Mouse (Mus musculus) heart, postnatal 0 days (tissue): ENCODE results near the gene Coasy.

Experiments
- CTCF ChIP-seq: IDR thresholded peaks from 2 replicates; pipeline ENCODE4 v1.5.1; 2016; ENCODE audit warnings: antibody characterized with exemption, control low read depth, low read depth
- EP300 ChIP-seq: IDR thresholded peaks from 2 replicates; pipeline ENCODE4 v1.6.1; 2016; ENCODE audit warnings: antibody characterized with exemption, low read depth

DNA sequence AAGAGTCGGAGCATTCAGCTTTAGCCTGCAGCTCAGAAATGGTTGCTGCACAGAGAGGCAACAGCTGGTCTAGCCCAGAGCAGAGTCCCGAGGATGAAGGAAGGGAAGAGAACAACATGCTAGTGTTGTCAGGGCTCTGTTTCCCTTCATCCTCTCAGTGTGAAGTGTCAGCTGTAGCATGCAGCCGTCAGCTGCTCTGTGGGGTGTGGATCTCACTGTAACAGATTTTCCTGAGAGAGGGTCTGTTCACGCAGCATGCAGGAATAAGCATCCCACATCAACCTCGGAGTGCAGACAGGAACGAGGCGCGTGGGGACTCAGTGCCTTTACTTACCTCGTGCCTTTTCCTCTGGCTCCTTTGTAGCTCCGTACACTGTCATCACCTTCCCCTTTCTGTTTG is 44.6 kb upstream of the Coasy start:
- TF ChIP-seq CTCF, result no peak
- no peak for TF ChIP-seq EP300
